Mouse (Mus musculus) liver, adult 2 months (tissue): ENCODE results near the gene Serpina10. TPM values are rescaled to one million over a fixed set of nuclear protein-coding genes. Genes with fewer than 3 reads are reported as not detected.

ENCODE experiments used
- DNase-seq: peaks from one replicate; pipeline ENCODE4 v3.0.0-alpha.2; 2011; ENCODE audit warnings: low read depth, low spot score; ENCODE audit errors: extremely low read depth
- H3K27ac ChIP-seq: fragments of 200-500 bp; replicated peaks from 2 replicates; pipeline ENCODE4 v1.5.1; 2012; ENCODE audit warnings: low read depth, mild to moderate bottlenecking, control low read depth, inconsistent platforms, low read length; ENCODE audit not compliant: insufficient read depth
- H3K27me3 ChIP-seq: fragments of 200-500 bp; 2 replicates; pipeline ENCODE4 v1.6.1; 2012; ENCODE audit warnings: mild to moderate bottlenecking, moderate library complexity, low read length, inconsistent platforms; ENCODE audit not compliant: control insufficient read depth, insufficient read depth
- H3K36me3 ChIP-seq: fragments of 200-500 bp; 2 replicates; pipeline ENCODE4 v1.6.1; 2012; ENCODE audit warnings: low read length, inconsistent platforms; ENCODE audit not compliant: control insufficient read depth, insufficient read depth
- H3K4me1 ChIP-seq: fragments of 200-500 bp; 2 replicates; pipeline ENCODE4 v1.6.1; 2011; ENCODE audit warnings: low read length; ENCODE audit not compliant: control insufficient read depth, insufficient read depth
- H3K4me3 ChIP-seq: fragments of 200-500 bp; 2 replicates; pipeline ENCODE4 v1.5.1; 2011; ENCODE audit warnings: low read depth, mild to moderate bottlenecking, control low read depth, low read length, moderate library complexity; ENCODE audit not compliant: insufficient read depth
- H3K79me2 ChIP-seq: fragments of 200-500 bp; 2 replicates; pipeline ENCODE4 v1.6.1; 2012; ENCODE audit warnings: inconsistent platforms, mild to moderate bottlenecking, low read length, moderate library complexity; ENCODE audit not compliant: control insufficient read depth, insufficient read depth
- H3K9ac ChIP-seq: fragments of 200-500 bp; 2 replicates; pipeline ENCODE4 v1.6.1; 2012; ENCODE audit warnings: low read depth, mild to moderate bottlenecking, control low read depth, inconsistent platforms, low read length
- CTCF ChIP-seq: fragments of 200-500 bp; IDR thresholded peaks from 2 replicates; pipeline ENCODE4 v1.5.1; 2011; ENCODE audit warnings: low read depth, low read length, control low read depth
- POLR2A ChIP-seq: fragments of 200-500 bp; IDR thresholded peaks from 2 replicates; pipeline ENCODE4 v1.6.1; 2011; ENCODE audit warnings: low read length, control low read depth; ENCODE audit not compliant: insufficient read depth; ENCODE audit errors: extremely low read depth
- WGBS: fragments of 180-500 bp; shearing (Covaris S2); methylation state at CpG from one replicate; pipeline ENCODE4 v1.1.7; 2018; 5-methylcytosine and 5-hydroxymethylcytosine counted together
- polyA plus RNA-seq: library from polyadenylated mRNA; depleted of rRNA; stranded (reverse); fragments of >200 nt; gene quantifications from 2 replicates; pipeline ENCODE4 v1.2.3, GENCODE M21; 2012
- total RNA-seq: library from RNA; depleted of rRNA; stranded (reverse); fragments of >200 nt; gene quantifications from 2 replicates; pipeline ENCODE4 v1.2.3, GENCODE M21; 2014

The Serpina10 gene
- total and polyA plus RNA-seq, 2 experiments, result 74.7 to 204 TPM

DNA sequence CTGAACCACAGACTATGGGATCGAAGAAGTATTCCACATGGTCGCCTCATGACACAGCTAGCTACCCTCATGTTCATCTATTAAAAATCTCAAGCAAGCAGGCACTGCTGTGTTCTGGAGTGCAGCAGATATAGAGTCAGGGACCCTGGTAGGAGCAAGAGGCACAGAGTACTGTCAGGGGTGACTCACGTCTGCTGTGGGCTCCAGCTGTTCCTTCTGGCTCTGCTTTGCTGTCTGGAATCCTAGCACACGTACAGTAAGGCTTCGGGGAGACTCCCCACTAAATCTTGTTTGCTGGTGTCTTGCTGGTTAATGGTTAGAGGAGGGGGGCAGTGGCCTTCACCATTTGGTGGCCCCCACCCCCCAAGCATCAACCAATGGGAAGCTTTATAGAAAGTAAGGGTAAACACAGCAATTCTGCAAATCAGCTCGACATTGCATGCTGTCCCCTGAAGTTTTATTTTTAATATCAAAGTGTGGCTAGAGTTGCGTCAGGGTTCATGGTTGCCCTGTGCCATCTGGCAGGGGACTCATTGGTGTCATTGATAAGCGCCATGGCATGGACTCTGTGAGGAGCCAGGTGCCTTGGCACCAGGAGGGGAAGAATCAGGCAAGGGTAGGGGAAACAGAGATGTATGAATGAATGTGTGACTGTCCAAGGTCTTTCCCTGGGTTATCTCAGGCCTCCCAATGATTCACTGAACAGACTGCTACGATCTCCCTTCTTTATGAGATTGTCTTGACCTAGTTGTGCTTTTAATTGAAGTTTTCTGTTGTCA is 25.8 kb upstream of the Serpina10 start, which contains the start of gene Serpina6:
Gene Serpina6 (minus strand): TSS at position 365 of the 779 bp plus-strand sequence.
- peak within 1 kb of the TSS; percentile 89 for H3K27ac ChIP-seq
- DNase-seq, result peak; percentile 99
- H3K36me3 ChIP-seq, result peaks cover 19% of the 10 kb centered on the region
- H3K79me2 ChIP-seq, result no peaks in the 10 kb centered on the region
- no peaks in the 10 kb centered on the region for H3K27me3 ChIP-seq
- peak within 1 kb of the TSS; percentile 73 for H3K9ac ChIP-seq
- 15% methylated on average over 9 of the region's 9 CpGs for WGBS
- H3K4me1 ChIP-seq, result peaks cover 38% of the 10 kb centered on the region
- peak within 1 kb of the TSS; percentile 55 for H3K4me3 ChIP-seq
- TF ChIP-seq POLR2A (no peak), CTCF (no peak)

- no peaks in the 10 kb centered on the region for H3K27me3 ChIP-seq
- peak overlapping the region; percentile 73 for H3K9ac ChIP-seq
- DNase-seq, result peak; percentile 91
- H3K4me1 ChIP-seq, result peaks cover 30% of the 10 kb centered on the region
- peak overlapping the region; percentile 89 for H3K27ac ChIP-seq
- no peak for TF ChIP-seq POLR2A
- TF ChIP-seq CTCF, result no peak
- no peaks in the 10 kb centered on the region for H3K79me2 ChIP-seq
- peaks cover 36% of the 10 kb centered on the region for H3K36me3 ChIP-seq
- peak overlapping the region; percentile 55 for H3K4me3 ChIP-seq
- 24% methylated on average over 7 of the region's 7 CpGs for WGBS
Measured at GRCm38 (mm10) chr12:103655123-103656044, 24.1 kb upstream of the Serpina10 start.

DNA sequence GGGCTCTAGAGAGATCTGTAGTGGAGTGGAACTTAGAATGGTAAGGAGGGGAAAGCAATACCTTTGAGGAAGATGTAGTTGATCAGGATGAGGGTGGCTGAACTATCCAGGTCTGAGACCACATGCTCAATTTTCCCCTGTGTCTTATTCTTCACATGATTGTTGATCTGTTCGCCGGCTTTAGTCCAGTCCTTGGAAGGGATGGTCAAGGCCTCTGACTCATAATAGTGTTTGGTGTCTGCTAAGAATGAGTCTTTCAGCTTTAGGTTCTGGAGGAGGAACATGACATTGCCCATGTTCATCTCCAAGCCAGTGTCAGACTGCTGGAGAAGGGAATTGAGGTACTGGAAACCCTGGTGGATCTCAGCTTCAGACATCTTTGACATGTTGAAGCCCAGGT is 22.6 kb upstream of the Serpina10 start:
- Histone ChIP-seq H3K36me3 (peaks cover 47% of the 10 kb centered on the region), H3K4me1 (peaks cover 19% of the 10 kb centered on the region), H3K79me2 (no peaks in the 10 kb centered on the region), H3K4me3 (no peak overlapping the region), H3K27ac (no peak overlapping the region), H3K9ac (no peak overlapping the region), H3K27me3 (no peaks in the 10 kb centered on the region)
- TF ChIP-seq POLR2A (no peak), CTCF (no peak)
- DNase-seq, result no peak
- WGBS, result 89% methylated on average over 2 of the region's 2 CpGs

- Histone ChIP-seq H3K79me2 (no peaks in the 10 kb centered on the region), H3K36me3 (peaks cover 44% of the 10 kb centered on the region), H3K27ac (no peak overlapping the region), H3K27me3 (no peaks in the 10 kb centered on the region), H3K9ac (no peak overlapping the region), H3K4me1 (peaks cover 1% of the 10 kb centered on the region; the same call in 1 of the 2 replicates), H3K4me3 (no peak overlapping the region)
- DNase-seq, result no peak
- no peak for TF ChIP-seq POLR2A
- no peak for TF ChIP-seq CTCF
- 54% methylated on average over 2 of the region's 2 CpGs for WGBS
Measured at GRCm38 (mm10) chr12:103646314-103646713, 15.1 kb upstream of the Serpina10 start.

- no peak overlapping the region for H3K27ac ChIP-seq
- 12% methylated on average over 5 of the region's 5 CpGs for WGBS
- H3K4me1 ChIP-seq, result peaks cover 1% of the 10 kb centered on the region; the same call in 1 of the 2 replicates
Measured at GRCm38 (mm10) chr12:103644601-103645000, 13.4 kb upstream of the Serpina10 start.

More at GRCm38 (mm10) chr12:103644601-103645000, 13.4 kb upstream of the Serpina10 start:
- TF ChIP-seq CTCF (no peak), POLR2A (no peak)
- H3K79me2 ChIP-seq, result no peaks in the 10 kb centered on the region
- no peak for DNase-seq
- H3K4me3 ChIP-seq, result no peak overlapping the region
- H3K9ac ChIP-seq, result no peak overlapping the region
- no peaks in the 10 kb centered on the region for H3K27me3 ChIP-seq
- H3K36me3 ChIP-seq, result peaks cover 29% of the 10 kb centered on the region
